Mouse (Mus musculus) heart, postnatal 4 days (tissue): ENCODE results near the gene Stard13. TPM values are rescaled to one million over a fixed set of nuclear protein-coding genes. Genes with fewer than 3 reads are reported as not detected.
A peak's percentile ranks its signal among the peaks of the same experiment; 100 is the strongest.

Experiments used
- DNase-seq: peaks from one replicate; pipeline ENCODE4 v3.0.0; 2021
- total RNA-seq, 2 experiments: library from RNA; stranded (reverse); gene quantifications; 2 replicates each; pipeline ENCODE4 v1.2.3; 2021

The Stard13 gene
- total RNA-seq, 2 experiments from 2014 or later, result 20.1 to 20.8 TPM

DNA sequence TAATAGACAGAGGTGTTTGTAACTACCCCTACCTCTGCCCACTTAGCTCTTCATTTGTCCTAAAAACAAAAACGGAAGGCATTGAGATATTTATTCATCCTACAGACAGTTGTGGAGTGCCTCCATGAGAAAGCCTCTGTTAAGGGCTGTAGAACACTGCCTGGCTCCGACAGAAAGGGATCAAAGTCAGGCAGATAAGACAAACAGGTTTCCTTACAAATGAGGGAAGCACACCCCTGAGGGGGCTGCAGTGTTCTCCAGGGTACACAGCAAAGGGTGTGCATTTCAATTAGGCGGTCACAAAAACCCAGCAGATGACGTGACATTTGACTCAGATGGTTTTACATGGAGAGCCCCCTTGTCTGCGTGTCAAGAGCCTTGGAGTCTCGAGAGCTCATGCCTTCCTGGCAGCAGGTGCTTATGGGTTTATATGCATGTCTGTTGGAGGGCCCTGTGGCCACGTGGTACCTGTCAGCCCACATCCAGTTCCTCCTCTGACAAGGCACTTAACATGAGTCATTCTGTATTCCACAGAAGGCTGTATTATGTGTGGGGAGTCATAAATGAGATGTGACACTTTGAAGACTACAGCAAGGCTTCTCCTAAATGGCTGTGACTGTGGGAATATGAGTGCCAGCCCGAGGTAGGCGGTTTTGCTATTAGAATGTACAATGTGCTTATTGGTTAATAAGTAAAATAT is 129.1 kb downstream of the Stard13 start:
- no peak for DNase-seq

DNA sequence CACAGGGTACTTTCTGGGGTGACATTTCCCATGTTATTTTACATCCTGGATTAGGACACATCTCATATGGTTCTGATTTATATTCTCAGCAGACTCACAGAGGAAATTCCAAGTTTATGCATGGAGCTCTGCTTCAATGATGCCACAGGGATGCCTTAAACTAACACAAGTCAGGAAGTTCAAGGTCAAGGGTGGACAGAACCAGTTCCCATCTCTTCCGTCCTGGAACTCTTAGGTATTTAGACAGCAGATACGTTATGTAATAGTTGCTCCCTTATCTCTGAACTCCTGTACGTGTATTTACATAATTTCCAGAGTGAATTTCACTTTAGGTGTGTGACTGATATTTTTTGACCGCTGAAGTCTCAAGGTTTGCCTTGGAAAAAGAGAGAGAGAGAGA is 130.4 kb downstream of the Stard13 start:
- DNase-seq, result no peak

DNA sequence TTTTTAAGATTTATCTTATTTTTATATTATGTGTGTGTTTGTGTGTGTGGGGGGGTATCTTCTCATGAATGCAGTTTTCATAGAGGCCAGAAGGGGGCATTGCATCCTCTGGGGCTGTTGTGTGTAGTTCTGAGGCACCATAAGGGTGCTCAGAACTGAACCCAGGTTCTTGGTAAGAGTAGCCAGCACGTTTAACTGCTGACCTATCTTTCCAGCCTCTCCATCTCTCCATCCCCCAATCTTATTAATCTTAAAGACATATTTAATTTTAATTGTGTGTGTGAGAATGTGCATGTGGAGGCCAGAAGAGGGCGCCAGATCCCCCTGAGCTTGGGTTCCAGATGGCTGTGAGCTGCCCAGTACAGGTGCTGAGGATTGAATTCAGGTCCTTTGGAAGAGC is 131.4 kb downstream of the Stard13 start:
- DNase-seq, result no peak

DNA sequence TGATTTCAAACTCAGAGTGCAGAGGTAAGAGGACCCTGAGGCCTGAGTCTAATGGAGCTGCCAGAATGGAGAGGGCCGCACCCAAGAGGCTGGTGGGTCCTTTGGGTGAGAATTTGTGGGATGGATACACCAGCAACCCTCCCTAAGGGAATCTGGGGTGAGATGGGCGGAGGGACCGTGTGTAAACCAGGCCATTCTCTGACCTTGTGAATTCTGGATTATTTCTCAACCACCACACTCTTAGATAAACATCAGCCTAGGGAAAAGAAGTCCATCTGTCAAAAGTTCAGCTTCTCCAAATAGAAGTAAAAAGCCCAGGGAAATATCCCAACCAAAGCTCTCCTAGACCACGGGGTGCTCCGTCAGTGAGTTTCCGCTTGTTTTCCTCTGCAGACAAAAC is 137.6 kb downstream of the Stard13 start:
- DNase-seq, result no peak

DNA sequence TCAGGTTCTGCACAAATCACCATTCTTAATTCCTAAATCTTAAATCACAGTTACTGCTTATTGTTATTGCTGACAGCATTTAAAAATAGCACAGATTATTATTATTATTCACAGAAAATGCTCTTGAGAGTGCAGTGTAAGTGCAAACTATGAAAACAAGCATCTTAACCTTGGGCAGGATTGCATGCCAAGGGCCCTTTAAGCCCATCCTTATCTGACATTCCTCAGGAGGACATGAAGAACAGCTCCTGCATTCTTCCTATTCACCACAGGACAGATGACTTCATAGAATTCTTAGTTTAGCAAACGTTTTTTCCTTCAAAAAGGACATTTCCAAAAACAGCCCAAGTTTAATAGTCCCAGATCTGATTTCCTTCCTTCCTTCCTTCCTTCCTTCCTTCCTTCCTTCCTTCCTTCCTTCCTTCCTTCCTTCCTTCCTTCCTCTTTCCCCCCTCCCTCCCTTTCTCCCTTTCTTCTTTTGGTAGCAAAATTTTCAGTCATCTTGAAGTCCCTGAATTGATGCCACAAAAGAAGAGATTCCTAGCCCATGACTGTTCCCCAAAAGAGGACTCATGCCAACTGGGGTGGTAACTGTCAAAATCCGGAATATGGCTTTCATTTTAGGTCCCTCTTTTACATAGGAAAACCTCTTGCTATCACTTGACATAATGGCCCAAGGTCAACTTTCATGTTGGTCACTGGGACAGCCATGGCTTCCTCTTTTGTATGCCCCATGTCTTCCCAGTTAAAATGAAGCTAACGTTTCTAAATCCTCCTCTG is 140.6 kb downstream of the Stard13 start:
- DNase-seq, result no peak

DNA sequence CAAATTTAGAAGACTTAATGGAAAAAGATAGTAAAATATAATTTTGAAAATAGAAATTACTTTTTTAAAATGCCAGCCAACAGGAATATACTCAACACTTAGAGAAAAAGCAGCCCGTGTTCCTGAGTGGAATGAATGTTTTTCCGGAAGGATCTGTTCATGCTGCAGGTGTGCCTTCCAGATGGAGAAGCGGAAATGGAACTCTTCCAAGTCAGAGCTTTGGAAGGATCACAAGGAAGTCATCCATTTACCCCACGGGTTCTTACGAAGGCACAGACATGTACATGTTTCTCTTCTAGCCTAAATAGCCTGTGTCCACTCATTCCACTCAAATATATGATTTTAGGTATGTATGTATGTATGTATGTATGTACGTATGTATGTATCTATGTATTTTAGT is 142.6 kb downstream of the Stard13 start:
- no peak for DNase-seq

DNA sequence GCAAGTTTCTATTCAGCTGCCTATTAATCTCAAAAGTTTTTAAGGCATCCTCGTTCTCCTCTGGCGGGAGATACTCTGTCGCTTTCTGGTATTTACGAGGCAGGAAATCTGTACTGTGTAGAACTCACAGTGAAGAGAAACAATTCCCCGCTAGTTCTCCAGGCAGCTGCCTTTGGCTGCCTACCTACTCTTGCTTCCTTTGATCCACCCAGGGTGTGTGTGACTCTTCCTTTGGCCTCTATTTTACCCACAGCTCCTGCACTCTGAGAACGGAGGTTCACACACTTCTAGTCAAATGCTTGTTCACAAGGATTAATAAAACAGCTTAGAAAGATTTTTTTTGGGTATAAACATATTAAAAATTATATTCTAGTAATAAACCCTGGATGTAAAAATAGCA is 144.4 kb downstream of the Stard13 start:
- DNase-seq, result no peak

DNA sequence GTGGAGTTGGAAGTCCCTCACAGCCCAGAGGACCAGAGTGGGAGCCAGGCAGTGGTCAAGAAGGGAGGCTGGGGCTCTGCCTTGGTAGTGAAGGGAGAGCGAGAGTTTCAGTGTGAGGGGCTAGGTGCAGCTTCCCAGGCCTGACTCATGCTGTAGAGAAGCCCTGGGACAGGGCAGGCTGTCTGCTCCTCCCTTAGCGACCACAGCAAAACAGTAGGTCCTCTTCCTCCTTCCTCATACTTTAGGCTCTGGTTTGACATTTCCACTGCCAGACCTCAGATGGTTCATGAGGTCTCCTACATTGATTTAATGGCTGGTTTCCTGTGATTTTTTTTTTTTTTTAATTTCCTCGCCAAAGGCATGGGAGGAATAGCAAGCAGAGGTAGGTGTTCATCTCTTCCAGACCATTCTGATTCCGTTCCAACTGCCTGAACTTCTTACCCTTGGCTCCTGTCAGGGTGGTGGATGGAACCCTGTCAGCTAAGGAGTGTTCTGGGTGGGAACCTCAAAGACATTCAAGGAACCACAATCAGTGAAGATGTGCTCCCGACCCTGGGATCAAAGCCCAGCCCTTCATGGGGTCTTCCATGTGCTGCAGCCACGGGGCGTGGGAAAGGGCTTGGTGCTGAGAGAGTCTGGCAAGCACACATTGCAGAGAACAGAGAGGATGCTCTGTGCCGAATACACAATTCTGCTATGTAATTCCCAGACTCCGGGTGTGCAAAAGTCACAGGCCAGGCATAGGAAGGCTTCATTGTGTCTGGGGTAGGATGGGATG is 147.0 kb downstream of the Stard13 start:
- no peak for DNase-seq

DNA sequence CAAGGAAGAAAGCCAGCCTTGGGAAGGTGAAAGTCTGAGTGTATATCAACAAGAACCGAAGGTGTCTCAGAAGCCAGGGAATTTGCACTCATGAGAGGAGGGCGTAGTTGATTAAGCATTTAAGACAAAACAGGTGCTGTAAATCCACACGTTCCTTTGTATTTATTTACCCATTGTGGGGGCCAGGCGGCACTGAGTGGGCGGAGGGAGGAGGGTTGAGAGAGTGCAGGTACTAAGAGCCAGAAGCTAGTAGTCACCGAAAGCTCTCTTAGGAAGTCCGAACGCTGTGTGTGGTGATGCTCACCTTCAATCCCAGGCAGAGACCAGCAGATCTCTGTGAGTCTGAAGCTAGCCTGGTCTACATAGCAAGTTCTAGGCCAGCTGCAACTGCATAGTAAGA is 147.9 kb downstream of the Stard13 start:
- DNase-seq, result no peak

DNA sequence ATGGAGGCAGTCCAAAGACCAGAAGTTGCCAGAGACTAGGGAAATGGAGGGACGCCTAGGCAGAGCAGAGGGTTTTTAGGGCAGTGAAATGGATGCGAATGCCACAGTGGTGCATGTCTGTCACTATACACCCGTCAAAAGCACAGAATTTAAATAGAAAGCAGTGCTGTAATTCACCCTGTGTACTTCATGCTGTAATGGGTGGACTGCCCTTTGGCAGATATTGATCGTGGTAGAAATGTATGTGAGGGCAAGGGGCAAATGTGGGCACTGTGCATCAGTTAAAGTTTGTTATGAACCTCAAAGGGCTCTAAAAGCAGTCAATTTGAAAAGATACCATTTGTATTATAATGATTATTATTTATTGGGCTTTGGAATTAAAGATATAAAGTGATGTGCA is 153.4 kb downstream of the Stard13 start:
- no peak for DNase-seq

DNA sequence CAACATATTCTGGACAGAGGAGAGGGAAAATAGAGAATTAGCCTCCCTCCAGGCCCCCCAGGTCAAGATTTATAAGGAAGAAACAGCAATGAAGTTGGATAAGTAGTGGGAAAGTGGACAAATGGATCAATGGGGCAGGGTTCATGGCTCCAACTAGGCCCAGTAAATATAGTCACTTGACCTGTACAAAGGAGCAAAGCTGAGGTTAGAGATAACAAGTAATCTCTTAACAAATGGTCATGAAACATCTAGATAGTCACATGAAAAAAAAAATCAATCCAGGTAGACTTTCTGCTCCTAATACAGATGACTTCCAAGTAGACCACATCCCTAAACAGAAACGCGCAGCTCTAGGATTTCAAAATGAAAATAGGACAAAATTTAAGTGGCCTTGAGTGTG is 155.7 kb downstream of the Stard13 start:
- no peak for DNase-seq

DNA sequence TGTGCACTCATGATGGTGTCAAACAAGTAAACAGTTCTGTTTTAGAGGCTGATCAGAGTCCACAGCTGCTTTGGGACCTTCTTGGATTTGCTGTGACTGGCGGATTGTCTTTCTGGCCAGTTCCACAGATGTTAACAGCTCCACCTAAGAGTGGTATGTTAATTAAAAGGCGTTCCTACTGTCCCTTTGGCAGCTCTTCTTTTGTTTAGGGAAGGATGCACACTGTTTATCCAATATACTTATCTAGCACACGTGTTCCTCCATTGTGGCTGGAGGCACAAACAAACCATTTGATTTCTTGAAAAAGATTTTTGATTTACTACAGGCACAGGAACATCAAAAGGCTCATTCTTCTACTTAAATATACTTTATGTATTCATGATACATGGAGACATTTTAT is 156.7 kb downstream of the Stard13 start:
- DNase-seq, result no peak

DNA sequence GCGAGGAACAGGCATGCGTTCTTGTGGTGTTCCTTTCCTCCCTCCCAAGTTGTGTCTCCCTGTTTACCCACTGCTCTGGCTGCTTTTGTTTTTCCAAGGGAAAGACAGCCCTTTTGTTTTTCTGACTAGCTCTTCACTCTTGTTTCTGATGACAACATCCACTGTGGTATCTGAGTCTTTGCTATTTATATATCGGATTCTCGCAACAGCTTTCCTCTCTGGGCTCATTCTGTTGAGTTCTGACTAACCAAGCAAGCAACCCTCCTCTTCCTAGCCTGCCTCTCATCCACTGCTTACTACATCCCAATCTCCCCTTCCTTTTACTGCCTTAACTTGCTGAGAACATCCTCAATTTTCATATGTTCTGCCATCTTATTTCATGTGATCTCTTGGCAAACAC is 159.4 kb downstream of the Stard13 start:
- no peak for DNase-seq

DNA sequence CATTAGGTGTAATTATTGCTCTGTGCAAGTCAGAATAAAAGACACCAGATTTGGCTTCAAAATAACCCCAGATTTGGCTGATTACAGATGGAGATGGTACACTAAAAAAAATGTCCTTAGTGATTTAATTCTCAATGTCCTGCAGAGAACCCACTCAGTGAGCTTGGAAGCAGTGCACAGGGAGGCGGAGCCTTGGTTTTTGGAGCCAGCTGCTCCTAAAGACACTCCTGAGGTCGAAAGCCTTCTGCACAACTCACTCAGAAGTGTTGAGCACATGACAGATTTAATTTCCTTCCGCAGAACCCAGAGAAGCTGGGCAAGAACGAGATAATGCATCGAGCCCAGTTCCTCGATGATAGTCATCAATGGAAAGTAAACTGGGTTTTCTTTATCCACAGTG is 162.2 kb downstream of the Stard13 start:
- no peak for DNase-seq

DNA sequence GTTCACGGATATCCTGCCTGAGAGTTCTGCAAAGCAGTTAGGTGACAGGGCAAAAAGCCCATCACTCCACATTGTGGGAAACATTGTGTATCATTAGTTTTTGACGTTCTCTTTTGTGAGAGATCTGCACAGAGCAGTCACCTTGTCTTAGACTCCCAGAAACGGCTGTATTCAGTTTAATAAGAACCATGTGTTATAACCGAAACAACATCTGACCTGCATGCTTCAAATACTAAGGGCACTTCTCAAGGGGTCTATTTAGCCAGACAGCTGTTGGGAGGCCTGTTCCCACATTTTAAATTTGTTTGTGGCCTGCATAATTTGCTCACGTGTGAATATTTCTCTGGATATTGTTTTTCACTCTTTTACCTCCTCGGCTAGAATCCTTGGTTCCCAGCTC is 162.7 kb downstream of the Stard13 start:
- DNase-seq, result no peak

DNA sequence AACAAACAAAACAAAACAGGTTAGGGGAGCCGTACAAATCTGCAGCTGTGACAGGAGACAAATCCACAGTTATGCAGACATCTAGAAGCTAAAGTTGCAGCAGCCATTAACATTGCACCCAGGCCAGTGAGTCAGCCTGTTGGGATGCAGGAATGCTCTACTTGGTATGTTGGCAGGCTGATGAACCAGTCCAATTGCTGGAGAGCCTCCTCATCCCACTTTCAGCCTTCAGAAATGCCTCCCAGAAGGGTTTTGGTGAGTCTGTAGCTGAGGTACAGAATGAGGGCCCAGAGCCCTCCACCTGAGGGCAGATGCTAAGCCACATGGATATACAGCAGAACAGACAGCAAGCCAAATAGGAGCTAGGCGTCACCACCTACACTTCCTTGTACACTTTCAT is 164.1 kb downstream of the Stard13 start:
- DNase-seq, result no peak

DNA sequence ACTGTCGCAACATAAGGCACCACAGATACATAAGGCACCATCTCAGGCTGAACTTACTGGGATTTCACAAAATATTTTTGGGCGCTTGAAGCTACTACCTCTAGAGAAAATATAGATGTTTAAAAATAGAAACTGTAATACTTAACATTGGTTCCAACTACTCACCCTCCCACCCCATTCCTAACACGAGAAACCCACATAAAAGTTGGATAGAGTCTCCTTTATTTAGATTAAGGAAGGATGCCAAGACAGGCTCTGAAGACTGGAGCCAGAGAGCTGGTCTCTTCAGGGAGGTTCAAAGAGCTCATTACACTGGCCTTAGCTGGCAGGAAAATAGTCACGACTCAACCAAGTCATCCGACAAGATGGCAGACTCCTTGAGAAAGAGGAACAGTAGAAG is 167.6 kb downstream of the Stard13 start:
- no peak for DNase-seq

DNA sequence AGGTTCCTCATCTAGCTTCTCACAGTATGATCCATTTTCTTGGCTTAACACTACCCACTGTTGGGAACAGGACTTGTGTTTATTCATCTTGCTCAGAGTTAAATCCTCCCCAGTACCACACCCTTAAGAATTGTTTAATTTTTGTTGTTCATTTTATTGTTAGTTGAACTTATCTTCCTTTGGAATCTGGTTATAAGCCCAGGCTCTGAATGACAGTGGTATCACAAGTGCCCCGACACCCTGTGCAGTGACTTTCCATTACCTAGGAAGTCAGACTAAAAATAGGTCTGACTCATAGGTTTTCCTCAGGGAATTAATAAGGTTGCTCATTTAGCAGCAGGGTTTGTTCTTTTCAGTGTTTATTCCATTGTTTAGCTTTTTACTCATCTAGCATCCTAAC is 168.4 kb downstream of the Stard13 start:
- DNase-seq, result no peak

DNA sequence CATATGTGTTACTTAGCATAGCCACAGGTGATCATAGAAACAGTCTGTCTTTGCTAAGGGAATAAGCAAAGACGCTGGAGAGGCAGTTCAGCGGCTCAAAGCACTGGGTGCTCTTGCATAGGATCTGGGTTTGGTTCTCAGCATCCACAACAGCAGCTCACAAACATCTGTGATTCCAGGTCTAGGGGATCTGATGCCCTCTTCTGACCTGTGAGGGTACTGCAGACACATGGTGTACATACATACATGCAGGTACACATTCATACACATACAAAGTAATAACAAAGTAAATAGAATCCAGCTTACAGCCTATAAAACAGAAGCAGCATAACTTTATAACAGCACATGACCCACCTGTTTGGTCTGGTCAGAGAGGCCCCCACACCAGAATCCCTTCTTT is 171.7 kb downstream of the Stard13 start:
- DNase-seq, result no peak

DNA sequence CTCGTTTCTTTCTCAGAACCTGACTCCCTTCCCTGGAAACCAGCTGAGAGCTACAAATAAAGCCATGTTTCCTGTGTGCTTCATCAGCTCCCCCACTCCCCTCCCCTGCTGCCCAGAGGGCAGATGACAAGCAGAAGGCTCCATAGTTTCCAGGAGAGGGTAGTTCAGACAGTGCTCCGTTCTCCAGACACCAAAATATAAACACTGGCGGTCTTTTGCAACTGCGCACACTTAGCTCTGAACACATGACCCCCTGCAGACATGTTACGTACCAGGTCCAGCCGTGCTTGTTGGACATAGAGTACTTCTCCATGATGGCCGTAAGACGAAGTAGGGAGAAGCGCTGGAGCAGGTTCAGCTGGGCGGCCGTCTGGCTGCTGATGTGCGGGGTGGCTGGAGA is 173.2 kb downstream of the Stard13 start:
- no peak for DNase-seq

DNA sequence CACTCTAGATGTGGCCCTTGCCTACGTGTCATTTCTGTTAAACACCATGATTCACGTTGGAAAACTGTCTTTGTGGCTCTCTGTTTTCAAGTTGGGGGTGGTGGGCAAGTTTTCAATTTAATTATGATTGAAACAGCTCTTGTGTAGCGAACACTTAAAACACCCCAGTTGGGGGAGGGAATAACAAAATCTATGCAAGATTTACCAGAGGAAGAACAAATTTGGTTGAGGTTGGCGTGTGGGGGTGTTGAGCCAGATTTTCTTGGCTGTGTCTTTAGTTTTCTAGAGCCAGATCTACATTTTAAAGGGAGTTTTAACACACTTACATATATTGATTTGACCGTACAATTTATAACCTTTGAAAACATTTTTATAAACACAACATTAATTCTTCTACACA is 173.9 kb downstream of the Stard13 start:
- no peak for DNase-seq

DNA sequence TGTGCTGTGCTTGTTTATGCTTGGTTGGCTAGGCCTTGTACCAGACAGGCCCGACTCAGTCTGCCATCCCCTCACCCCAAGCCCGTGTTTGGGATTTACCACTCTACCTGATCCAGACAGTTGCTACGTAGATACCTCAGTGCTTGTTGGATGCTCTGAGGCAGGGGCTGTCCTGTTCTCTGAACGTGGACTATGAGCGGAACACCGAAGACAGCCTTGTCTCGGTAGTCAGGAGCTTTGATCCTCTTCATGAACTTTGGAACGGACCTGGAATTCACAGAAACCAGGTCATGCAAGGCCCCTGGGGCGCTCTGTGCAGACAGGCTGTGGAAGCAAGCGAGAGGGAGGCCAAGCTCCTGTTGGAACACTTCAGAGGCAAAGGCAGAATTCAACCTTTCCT is 174.3 kb downstream of the Stard13 start:
- DNase-seq, result no peak

DNA sequence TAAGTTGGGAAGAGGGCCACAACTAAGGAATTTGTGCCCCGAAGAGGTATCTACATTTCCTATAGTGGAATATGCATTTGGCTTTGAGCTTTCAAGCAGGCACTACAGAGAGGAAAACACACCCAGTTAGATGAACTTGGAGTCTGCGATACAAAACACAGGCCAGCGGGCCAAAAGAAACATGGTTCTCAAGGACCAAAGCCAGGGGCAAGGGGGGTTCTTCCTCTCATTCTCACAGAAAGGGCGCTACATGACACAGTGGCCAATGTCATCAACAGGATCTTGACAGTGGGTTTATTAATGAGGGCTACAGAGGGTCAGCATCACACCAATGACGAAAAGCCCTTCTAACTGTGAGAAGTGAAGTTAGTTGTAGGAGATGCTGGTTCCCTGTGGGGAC is 175.9 kb downstream of the Stard13 start:
- DNase-seq, result peak; percentile 22

DNA sequence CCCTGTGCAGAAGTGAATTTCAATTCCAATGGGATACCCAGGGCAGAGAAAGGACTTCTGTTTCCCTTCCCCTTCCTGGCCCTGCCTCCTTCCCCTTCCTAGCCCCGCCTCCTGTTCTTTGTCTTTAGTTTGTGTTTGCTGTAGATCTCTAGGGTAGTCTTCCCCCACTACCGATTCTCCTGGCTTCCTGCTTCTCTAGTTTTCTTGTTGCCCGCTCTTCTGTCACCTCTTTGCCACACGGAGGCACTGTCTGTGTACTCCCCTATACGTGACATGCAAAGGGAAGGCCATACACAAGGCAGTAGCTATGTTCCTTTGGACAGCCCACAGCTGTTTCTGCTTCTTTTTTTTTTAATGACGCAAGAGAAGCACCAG is 176.7 kb downstream of the Stard13 start:
- peak; percentile 60 for DNase-seq
